Mouse (Mus musculus): ENCODE measurements around the gene Slc13a2. TPM values are rescaled to one million over a fixed set of nuclear protein-coding genes. Genes with fewer than 3 reads are reported as not detected.

Gene Slc13a2
- polyA plus RNA-seq, 1 experiment from 2014 or later, result not detected

GRCm38 (mm10) chr11:78411606-78412323, 10.3 kb downstream of the Slc13a2 start:
- Histone ChIP-seq H3K9me3 (ENCODE audit: control insufficient read depth, low read length) (no peaks in the 10 kb centered on the region), H3K36me3 (ENCODE audit: control insufficient read depth, insufficient read depth, low read length) (no peaks in the 10 kb centered on the region), H3K27me3 (ENCODE audit: control insufficient read depth, insufficient read depth, low read length) (no peaks in the 10 kb centered on the region), H3K4me3 (ENCODE audit: low read depth, low read length) (no peak overlapping the region), H3K9ac (ENCODE audit: low read depth, low read length) (no peak overlapping the region), H3K27ac (ENCODE audit: low read depth, low read length) (no peak overlapping the region), H3K4me2 (replicated peaks; ENCODE audit: low read depth, low read length) (no peak overlapping the region), H3K4me1 (replicated peaks; ENCODE audit: control insufficient read depth, insufficient read depth, low read length) (no peaks in the 10 kb centered on the region)
- 86% methylated on average over 11 of the region's 11 CpGs for WGBS
- ATAC-seq (ENCODE audit: low FRiP score) (no peak), DNase-seq (ENCODE audit: low spot score) (no peak)

- Histone ChIP-seq H3K4me3 (ENCODE audit: low read depth, low read length) (no peak overlapping the region), H3K9ac (ENCODE audit: low read depth, low read length) (no peak overlapping the region), H3K27me3 (ENCODE audit: control insufficient read depth, insufficient read depth, low read length) (no peaks in the 10 kb centered on the region), H3K27ac (ENCODE audit: low read depth, low read length) (no peak overlapping the region), H3K4me2 (replicated peaks; ENCODE audit: low read depth, low read length) (no peak overlapping the region), H3K4me1 (replicated peaks; ENCODE audit: control insufficient read depth, insufficient read depth, low read length) (no peaks in the 10 kb centered on the region), H3K9me3 (ENCODE audit: control insufficient read depth, low read length) (no peaks in the 10 kb centered on the region), H3K36me3 (ENCODE audit: control insufficient read depth, insufficient read depth, low read length) (no peaks in the 10 kb centered on the region)
- 76% methylated on average over 9 of the region's 9 CpGs for WGBS
- no peak for DNase-seq (ENCODE audit: low spot score)
- no peak for ATAC-seq (ENCODE audit: low FRiP score)
Measured at GRCm38 (mm10) chr11:78408256-78409240, 13.5 kb downstream of the Slc13a2 start.

DNA sequence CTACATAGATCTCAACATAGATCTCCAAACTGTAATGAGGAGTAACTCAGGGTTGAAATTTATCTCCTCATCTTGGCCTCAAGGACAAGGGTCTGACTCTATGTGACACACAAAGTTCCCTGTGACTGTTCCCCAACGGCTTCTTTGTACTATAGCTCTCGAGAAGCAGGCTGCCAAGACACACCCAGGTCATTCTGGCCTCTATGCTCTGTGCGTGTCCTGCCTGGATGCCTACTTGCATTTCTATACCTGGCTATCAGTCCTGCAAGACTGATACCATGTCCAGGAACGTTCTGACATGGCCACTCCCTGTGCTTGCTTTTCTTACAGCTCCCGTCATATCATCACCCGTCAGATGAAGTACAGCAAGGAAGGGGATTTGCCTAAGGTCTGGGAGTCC, 20.0 kb downstream of the Slc13a2 start:
- Histone ChIP-seq H3K4me3 (ENCODE audit: low read depth, low read length) (no peak overlapping the region), H3K36me3 (ENCODE audit: control insufficient read depth, insufficient read depth, low read length) (no peaks in the 10 kb centered on the region), H3K27me3 (ENCODE audit: control insufficient read depth, insufficient read depth, low read length) (0 out of 2 replicates have a peak, but pooled peaks cover under 1% of the 10 kb centered on the region), H3K9ac (ENCODE audit: low read depth, low read length) (no peak overlapping the region), H3K4me2 (replicated peaks; ENCODE audit: low read depth, low read length) (no peak overlapping the region), H3K4me1 (replicated peaks; ENCODE audit: control insufficient read depth, insufficient read depth, low read length) (no peaks in the 10 kb centered on the region), H3K9me3 (ENCODE audit: control insufficient read depth, low read length) (no peaks in the 10 kb centered on the region), H3K27ac (ENCODE audit: low read depth, low read length) (no peak overlapping the region)
- 77% methylated on average over 6 of the region's 6 CpGs for WGBS
- DNase-seq (ENCODE audit: low spot score) (no peak), ATAC-seq (ENCODE audit: low FRiP score) (no peak)

DNA sequence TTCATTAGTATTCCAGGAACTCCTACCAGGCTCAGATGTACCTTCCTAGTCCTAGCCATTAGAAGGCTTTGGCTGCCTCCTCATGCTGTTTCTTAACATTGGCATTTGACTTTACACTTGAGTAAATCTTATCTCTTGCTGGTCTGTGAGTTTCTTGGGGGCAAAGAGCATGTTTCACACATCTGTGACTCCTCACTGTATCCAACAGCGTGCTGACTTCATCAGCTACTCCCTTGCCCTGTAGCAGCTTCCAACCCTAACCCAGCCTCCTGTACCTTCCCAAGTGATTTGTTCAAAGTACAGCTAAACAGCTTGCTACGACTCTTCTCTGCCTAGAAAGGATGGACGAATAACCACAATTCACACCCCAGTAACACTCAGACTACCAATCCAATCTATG, 20.5 kb downstream of the Slc13a2 start:
- Histone ChIP-seq H3K9me3 (ENCODE audit: control insufficient read depth, low read length) (no peaks in the 10 kb centered on the region), H3K36me3 (ENCODE audit: control insufficient read depth, insufficient read depth, low read length) (no peaks in the 10 kb centered on the region), H3K4me3 (ENCODE audit: low read depth, low read length) (no peak overlapping the region), H3K27ac (ENCODE audit: low read depth, low read length) (no peak overlapping the region), H3K4me2 (replicated peaks; ENCODE audit: low read depth, low read length) (no peak overlapping the region), H3K9ac (ENCODE audit: low read depth, low read length) (no peak overlapping the region), H3K27me3 (ENCODE audit: control insufficient read depth, insufficient read depth, low read length) (0 out of 2 replicates have a peak, but pooled peaks cover 3% of the 10 kb centered on the region), H3K4me1 (replicated peaks; ENCODE audit: control insufficient read depth, insufficient read depth, low read length) (no peaks in the 10 kb centered on the region)
- ATAC-seq (ENCODE audit: low FRiP score), result no peak
- no peak for DNase-seq (ENCODE audit: low spot score)
- 78% methylated on average over 3 of the region's 3 CpGs for WGBS

DNA sequence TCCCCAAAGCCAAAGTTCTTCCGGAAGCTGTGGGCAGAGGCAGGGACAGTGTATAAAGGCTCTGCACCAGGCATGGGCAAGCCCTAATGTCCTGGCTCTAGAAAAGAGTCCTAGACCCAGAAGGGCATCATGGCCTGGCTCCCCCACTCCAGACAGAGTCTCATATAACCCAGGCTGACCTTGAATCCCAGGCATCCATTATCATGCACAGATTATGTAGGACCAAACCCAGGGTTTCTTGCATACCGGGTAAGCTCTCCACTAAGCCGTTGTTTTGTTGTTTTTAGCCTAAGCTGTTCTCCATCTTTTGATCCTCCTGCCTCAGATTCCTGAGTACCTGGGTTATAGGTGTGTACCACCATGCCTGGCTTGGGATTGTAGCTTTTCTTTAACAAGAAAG, 21.1 kb downstream of the Slc13a2 start:
- Histone ChIP-seq H3K4me1 (replicated peaks; ENCODE audit: control insufficient read depth, insufficient read depth, low read length) (no peaks in the 10 kb centered on the region), H3K9me3 (ENCODE audit: control insufficient read depth, low read length) (no peaks in the 10 kb centered on the region), H3K9ac (ENCODE audit: low read depth, low read length) (no peak overlapping the region), H3K4me3 (ENCODE audit: low read depth, low read length) (no peak overlapping the region), H3K4me2 (replicated peaks; ENCODE audit: low read depth, low read length) (no peak overlapping the region), H3K36me3 (ENCODE audit: control insufficient read depth, insufficient read depth, low read length) (no peaks in the 10 kb centered on the region), H3K27me3 (ENCODE audit: control insufficient read depth, insufficient read depth, low read length) (0 out of 2 replicates have a peak, but pooled peaks cover 3% of the 10 kb centered on the region), H3K27ac (ENCODE audit: low read depth, low read length) (no peak overlapping the region)
- ATAC-seq (ENCODE audit: low FRiP score), result no peak
- DNase-seq (ENCODE audit: low spot score), result no peak
- WGBS, result 64% methylated on average over 3 of the region's 3 CpGs

- 20% methylated on average over 8 of the region's 8 CpGs for WGBS
- H3K27me3 ChIP-seq (ENCODE audit: control insufficient read depth, insufficient read depth, low read length), result 0 out of 2 replicates have a peak, but pooled peaks cover 3% of the 10 kb centered on the region
- ATAC-seq (ENCODE audit: low FRiP score), result no peak
- no peaks in the 10 kb centered on the region for H3K36me3 ChIP-seq (ENCODE audit: control insufficient read depth, insufficient read depth, low read length)
- no peak overlapping the region for H3K9ac ChIP-seq (ENCODE audit: low read depth, low read length)
- no peak overlapping the region for H3K4me3 ChIP-seq (ENCODE audit: low read depth, low read length)
- H3K4me1 ChIP-seq (replicated peaks; ENCODE audit: control insufficient read depth, insufficient read depth, low read length), result no peaks in the 10 kb centered on the region
- no peaks in the 10 kb centered on the region for H3K9me3 ChIP-seq (ENCODE audit: control insufficient read depth, low read length)
- H3K27ac ChIP-seq (ENCODE audit: low read depth, low read length), result no peak overlapping the region
- peak; percentile 85 for DNase-seq (ENCODE audit: low spot score)
- no peak overlapping the region for H3K4me2 ChIP-seq (replicated peaks; ENCODE audit: low read depth, low read length)
Measured at GRCm38 (mm10) chr11:78399680-78400079, 22.3 kb downstream of the Slc13a2 start.

DNA sequence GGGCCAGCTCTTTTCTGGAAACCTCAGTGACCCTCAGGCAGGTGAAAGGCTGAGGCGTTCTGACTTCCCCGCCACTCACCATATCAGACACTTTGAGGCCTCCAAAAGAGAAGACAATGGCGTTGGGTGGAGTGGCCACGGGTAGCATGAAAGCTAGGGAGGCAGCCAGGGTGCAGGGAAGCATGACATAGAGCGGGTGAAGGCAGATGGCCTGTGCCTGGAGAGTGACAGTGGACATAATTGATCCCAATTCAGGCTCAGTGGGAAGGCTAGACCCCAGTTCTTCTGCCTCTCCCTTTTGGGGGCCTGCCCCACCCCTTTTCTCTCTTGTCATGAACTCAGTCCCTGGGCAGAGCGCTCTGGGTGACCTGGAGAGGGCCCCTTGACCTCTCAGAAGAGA, 23.8 kb downstream of the Slc13a2 start:
- no peak for DNase-seq (ENCODE audit: low spot score)
- Histone ChIP-seq H3K27me3 (ENCODE audit: control insufficient read depth, insufficient read depth, low read length) (0 out of 2 replicates have a peak, but pooled peaks cover 3% of the 10 kb centered on the region), H3K4me2 (replicated peaks; ENCODE audit: low read depth, low read length) (no peak overlapping the region), H3K27ac (ENCODE audit: low read depth, low read length) (no peak overlapping the region), H3K9me3 (ENCODE audit: control insufficient read depth, low read length) (no peaks in the 10 kb centered on the region), H3K4me1 (replicated peaks; ENCODE audit: control insufficient read depth, insufficient read depth, low read length) (no peaks in the 10 kb centered on the region), H3K36me3 (ENCODE audit: control insufficient read depth, insufficient read depth, low read length) (no peaks in the 10 kb centered on the region), H3K4me3 (ENCODE audit: low read depth, low read length) (no peak overlapping the region), H3K9ac (ENCODE audit: low read depth, low read length) (no peak overlapping the region)
- 61% methylated on average over 6 of the region's 6 CpGs for WGBS
- no peak for ATAC-seq (ENCODE audit: low FRiP score)

GRCm38 (mm10) chr11:78397397-78397796, 24.6 kb downstream of the Slc13a2 start:
- 15% methylated on average over 18 of the region's 18 CpGs for WGBS
- ATAC-seq (ENCODE audit: low FRiP score) (0 out of 2 replicates have a peak, but pooled peaks have one; percentile 22), DNase-seq (ENCODE audit: low spot score) (peak; percentile 87)
- Histone ChIP-seq H3K4me3 (ENCODE audit: low read depth, low read length) (no peak overlapping the region), H3K27ac (ENCODE audit: low read depth, low read length) (no peak overlapping the region), H3K27me3 (ENCODE audit: control insufficient read depth, insufficient read depth, low read length) (0 out of 2 replicates have a peak, but pooled peaks cover 3% of the 10 kb centered on the region), H3K9ac (ENCODE audit: low read depth, low read length) (peak overlapping the region; percentile 49), H3K9me3 (ENCODE audit: control insufficient read depth, low read length) (no peaks in the 10 kb centered on the region), H3K36me3 (ENCODE audit: control insufficient read depth, insufficient read depth, low read length) (no peaks in the 10 kb centered on the region), H3K4me1 (replicated peaks; ENCODE audit: control insufficient read depth, insufficient read depth, low read length) (no peaks in the 10 kb centered on the region), H3K4me2 (replicated peaks; ENCODE audit: low read depth, low read length) (peak overlapping the region; percentile 44)
